Mouse (Mus musculus) heart, adult 2 months (tissue): Measurements from ENCODE around the gene Smad6.

Source experiments
- EP300 ChIP-seq: fragments of 200-500 bp; IDR thresholded peaks from 2 replicates; pipeline ENCODE4 v1.6.1; 2011; ENCODE audit warnings: low read depth, low read length, control low read depth; ENCODE audit not compliant: insufficient read depth
- POLR2A ChIP-seq: fragments of 200-500 bp; IDR thresholded peaks from 2 replicates; pipeline ENCODE4 v1.6.1; 2011; ENCODE audit warnings: mild to moderate bottlenecking, low read depth, low read length, control low read depth; ENCODE audit not compliant: insufficient read depth

GRCm38 (mm10) chr9:64025565-64025964, 3.7 kb upstream of the Smad6 start:
- TF ChIP-seq POLR2A (no peak), EP300 (no peak)
